Mouse (Mus musculus) leukemia stem cell, adult 10-12 weeks (primary cell): ENCODE results near the gene Nop2. TPM values are rescaled to one million over a fixed set of nuclear protein-coding genes. Genes with fewer than 3 reads are reported as not detected.

ENCODE experiments used
- polyA plus RNA-seq: library from polyadenylated mRNA; stranded (reverse); fragments of >175 nt; gene quantifications from 2 replicates; pipeline ENCODE4 v1.2.3, GENCODE M21; 2012; ENCODE audit warnings: low replicate concordance

The Nop2 gene
- polyA plus RNA-seq, result 22.6 and 92.7 TPM in 2 replicates

GRCm38 (mm10) chr6:125131302-125132156, at the start of gene Nop2:
Gene Nop2, plus strand, starts transcription at chr6:125131909.

DNA sequence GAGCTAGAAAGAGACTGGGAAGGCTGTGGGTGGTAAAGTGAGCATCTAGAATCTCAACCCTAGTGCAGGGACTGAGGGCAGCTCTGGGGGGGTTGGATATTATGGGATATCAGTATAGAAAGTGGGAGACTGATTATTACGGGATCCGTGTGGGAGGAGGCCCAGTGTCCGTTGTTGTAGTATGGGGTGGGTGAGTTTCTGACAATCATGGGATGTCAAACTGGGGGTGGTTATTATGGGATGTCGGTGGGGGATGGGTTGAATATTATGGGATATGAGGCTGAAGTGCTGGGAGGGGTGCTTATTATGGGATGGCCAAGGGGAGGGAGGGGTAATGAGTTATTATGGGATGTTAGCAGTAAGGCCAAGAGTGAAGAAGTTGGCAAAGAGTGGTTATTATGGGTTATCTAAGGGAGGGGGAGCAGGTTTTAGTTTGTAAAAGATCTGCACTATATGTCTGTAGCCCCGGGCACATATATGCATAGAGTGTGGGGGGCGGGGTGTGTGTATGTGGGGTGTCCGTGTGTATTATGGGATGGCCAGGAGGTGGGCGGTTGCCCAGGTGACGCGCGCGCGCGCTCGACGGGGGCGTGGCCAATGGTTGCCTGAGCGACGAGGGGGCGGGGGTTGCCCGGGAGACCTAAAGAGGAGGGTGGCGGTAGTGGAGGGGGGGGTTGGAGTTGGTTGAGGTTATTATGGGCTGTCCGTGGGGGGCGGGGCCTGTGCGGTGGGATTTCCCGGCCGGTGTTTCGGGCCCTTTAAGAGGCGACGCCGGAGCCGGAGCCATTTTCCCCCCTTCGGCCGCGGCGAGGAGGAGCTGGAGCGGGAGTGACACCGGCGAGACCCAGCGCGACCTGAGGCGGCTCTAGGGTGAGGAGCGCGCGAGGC, 36.1 kb upstream of the Nop2 start, which contains the start of gene Chd4:
TSS of gene Chd4 (plus strand) at position 591 of the 888 bp plus-strand sequence.

DNA sequence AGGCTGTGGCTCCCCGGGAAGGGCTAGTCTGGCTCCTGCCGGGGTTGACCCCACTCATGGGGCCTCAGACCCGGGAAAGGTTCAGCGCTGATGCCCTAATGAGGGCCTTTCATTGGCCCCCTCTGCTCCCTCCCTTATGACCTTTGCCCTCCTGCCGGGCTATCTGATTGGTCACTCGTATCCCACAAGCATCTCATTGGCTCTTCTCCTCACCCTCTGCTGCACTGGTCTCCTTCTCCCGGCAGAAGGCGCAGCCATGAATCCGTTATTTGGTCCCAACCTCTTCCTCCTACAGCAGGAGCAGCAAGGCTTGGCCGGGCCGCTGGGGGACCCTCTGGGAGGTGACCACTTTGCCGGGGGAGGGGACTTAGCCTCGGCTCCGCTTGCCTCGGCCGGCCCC, 13.3 kb downstream of the Nop2 start, which contains the start of gene Iffo1:
TSS of gene Iffo1 (plus strand) at position 241 of the 400 bp plus-strand sequence.

DNA sequence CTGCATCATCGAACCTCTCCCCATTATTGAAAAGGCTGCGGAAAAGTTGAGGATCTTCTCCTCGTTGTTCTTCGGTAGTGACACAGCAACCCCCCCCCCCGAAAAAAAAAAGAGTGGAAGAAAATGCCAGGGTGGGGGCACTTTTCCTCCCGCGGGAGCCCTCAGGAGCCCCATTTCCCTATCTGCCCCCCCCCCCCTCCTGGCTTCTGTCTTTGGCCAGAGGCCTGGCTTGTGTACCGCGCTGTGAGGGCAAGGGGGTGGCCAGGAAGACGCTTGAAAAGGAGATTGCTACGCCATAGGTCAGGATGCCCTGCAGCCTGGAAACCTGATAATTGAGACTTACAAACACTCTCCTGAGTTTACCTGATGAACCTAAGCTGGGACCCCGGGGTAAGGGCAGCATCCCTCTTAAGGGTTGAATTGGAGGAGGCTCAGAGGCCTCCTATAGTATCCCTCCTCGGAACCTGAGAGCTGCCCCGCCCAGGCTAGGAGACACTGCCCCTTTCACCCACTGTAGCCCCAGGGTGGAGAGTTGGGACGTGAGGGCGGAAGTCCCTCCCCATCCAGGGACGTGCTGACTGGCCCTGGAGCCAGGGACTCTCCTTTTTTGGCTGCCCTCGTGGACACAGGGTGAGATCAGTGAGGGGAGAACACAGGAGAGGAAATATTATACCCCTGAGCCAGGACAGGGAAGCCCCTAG, 34.5 kb downstream of the Nop2 start, which contains the start of gene Gapdh:
TSS of gene Gapdh (minus strand) at position 417 of the 701 bp plus-strand sequence.

GRCm38 (mm10) chr6:125191332-125192015, 59.8 kb downstream of the Nop2 start, which contains the start of the genes Ncapd2 and Mrpl51:
Gene Ncapd2, minus strand, starts transcription at chr6:125191701.
Gene Mrpl51, plus strand, starts transcription at chr6:125191801.

Other genes starting within 250 kb of the Nop2 start
- 8.6 and 14.1 TPM in 2 replicates for gene Cd4, start 243.7 kb upstream of the Nop2 start, polyA plus RNA-seq
- 15.5 and 17.2 TPM in 2 replicates for gene Lag3, start 220.2 kb upstream of the Nop2 start, polyA plus RNA-seq
- 272 and 614 TPM in 2 replicates for gene Ptms, start 211.8 kb upstream of the Nop2 start, polyA plus RNA-seq
- gene Mlf2, start 200.5 kb upstream of the Nop2 start, polyA plus RNA-seq, result 197 and 222 TPM in 2 replicates
- gene Cops7a, start 166.4 kb upstream of the Nop2 start, polyA plus RNA-seq, result 25.6 and 40.3 TPM in 2 replicates
- 16.7 and 36.1 TPM in 2 replicates for gene Pianp, start 135.2 kb upstream of the Nop2 start, polyA plus RNA-seq
- gene Zfp384, start 122.8 kb upstream of the Nop2 start, polyA plus RNA-seq, result 40.4 and 66.4 TPM in 2 replicates
- gene Ing4, start 92.1 kb upstream of the Nop2 start, polyA plus RNA-seq, result 8.1 and 12.1 TPM in 2 replicates
- gene Acrbp, start 82.2 kb upstream of the Nop2 start, polyA plus RNA-seq, result 7.7 and 14.0 TPM in 2 replicates
- gene Lpar5, start 64.0 kb upstream of the Nop2 start, polyA plus RNA-seq, result 1.7 and 4.5 TPM in 2 replicates
- gene Chd4, start 35.9 kb upstream of the Nop2 start, polyA plus RNA-seq, result 91.9 and 132 TPM in 2 replicates
- gene Iffo1, start 13.3 kb downstream of the Nop2 start, polyA plus RNA-seq, result 34.4 and 64.4 TPM in 2 replicates
- gene Gapdh, start 34.6 kb downstream of the Nop2 start, polyA plus RNA-seq, result 448 and 5,359 TPM in 2 replicates
- gene Ncapd2, start 59.8 kb downstream of the Nop2 start, polyA plus RNA-seq, result 140 and 215 TPM in 2 replicates
- gene Mrpl51, start 59.9 kb downstream of the Nop2 start, polyA plus RNA-seq, result 134 and 154 TPM in 2 replicates
- gene Vamp1, start 83.6 kb downstream of the Nop2 start, polyA plus RNA-seq, result 2.6 and 5.7 TPM in 2 replicates
- 7.8 and 8.7 TPM in 2 replicates for gene Tapbpl, start 100.0 kb downstream of the Nop2 start, polyA plus RNA-seq
- gene Cd27, start 105.1 kb downstream of the Nop2 start, polyA plus RNA-seq, result 4.1 and 13.9 TPM in 2 replicates
- not detected in 2 replicates for gene Tuba3a, start 154.1 kb downstream of the Nop2 start, polyA plus RNA-seq
- 20.1 and 24.4 TPM in 2 replicates for gene Ltbr, start 182.0 kb downstream of the Nop2 start, polyA plus RNA-seq
- 1.5 and 4.0 TPM in 2 replicates for gene Scnn1a, start 188.8 kb downstream of the Nop2 start, polyA plus RNA-seq
- gene Tnfrsf1a, start 217.5 kb downstream of the Nop2 start, polyA plus RNA-seq, result 25.3 and 103 TPM in 2 replicates
- not detected in 2 replicates for gene Plekhg6, start 248.9 kb downstream of the Nop2 start, polyA plus RNA-seq